Mouse (Mus musculus): ENCODE results near the gene Tmem255a.
"Not testable (repeated sequence)": the region's sequence is repeated elsewhere in the genome, so short reads cannot be mapped to it uniquely, and the experiment has no call there.

The Tmem255a gene

GRCm38 (mm10) chrX:38251851-38252571 is at the start of gene Tmem255a:
Tmem255a (minus strand) TSS chrX:38252439.
- peak; percentile 11 for DNase-seq

- DNase-seq, result no peak
These were observed 7.4 kb upstream of the Tmem255a start for GRCm38 (mm10) chrX:38259610-38260009.

- peak; percentile 27 for DNase-seq
These were observed 1.8 kb downstream of the Tmem255a start for GRCm38 (mm10) chrX:38250352-38250950.

GRCm38 (mm10) chrX:38249640-38250351 is 2.4 kb downstream of the Tmem255a start:
- DNase-seq, result peak; percentile 36

- DNase-seq, result no peak
These were observed 4.6 kb downstream of the Tmem255a start for GRCm38 (mm10) chrX:38247601-38248000.

GRCm38 (mm10) chrX:38247108-38247507 is 5.1 kb downstream of the Tmem255a start:
- no peak for DNase-seq

- DNase-seq, result peak; percentile 54
These were observed 14.5 kb downstream of the Tmem255a start for GRCm38 (mm10) chrX:38237731-38238130.

GRCm38 (mm10) chrX:38229888-38230287 is 22.4 kb downstream of the Tmem255a start:
- DNase-seq, result no peak

GRCm38 (mm10) chrX:38222757-38223156 is 29.5 kb downstream of the Tmem255a start:
- DNase-seq, result no peak

- no peak for DNase-seq
These were observed 34.6 kb downstream of the Tmem255a start for GRCm38 (mm10) chrX:38217676-38217991.

GRCm38 (mm10) chrX:38216986-38217675 is 35.1 kb downstream of the Tmem255a start:
- DNase-seq, result no peak

GRCm38 (mm10) chrX:38207392-38207791 is 44.8 kb downstream of the Tmem255a start:
- DNase-seq, result no peak

- DNase-seq, result no peak
These were observed 50.4 kb downstream of the Tmem255a start for GRCm38 (mm10) chrX:38201816-38202215.

GRCm38 (mm10) chrX:38190458-38190764 is 61.8 kb downstream of the Tmem255a start:
- DNase-seq, result no peak

- peak; percentile 88 for DNase-seq
These were observed 62.4 kb downstream of the Tmem255a start, which contains the start of gene Zbtb33 for GRCm38 (mm10) chrX:38189552-38190457. Zbtb33 (plus strand) TSS chrX:38189793.

GRCm38 (mm10) chrX:38185520-38185919 is 66.7 kb downstream of the Tmem255a start:
- DNase-seq, result no peak

GRCm38 (mm10) chrX:38181608-38182258 is 70.5 kb downstream of the Tmem255a start:
- peak; percentile 68 for DNase-seq

- no peak for DNase-seq
These were observed 71.3 kb downstream of the Tmem255a start for GRCm38 (mm10) chrX:38180656-38181607.

GRCm38 (mm10) chrX:38179891-38180310 is 72.3 kb downstream of the Tmem255a start:
- DNase-seq, result not testable (repeated sequence)

GRCm38 (mm10) chrX:38166592-38166991 is 85.6 kb downstream of the Tmem255a start:
- DNase-seq, result no peak

GRCm38 (mm10) chrX:38166064-38166463 is 86.2 kb downstream of the Tmem255a start:
- no peak for DNase-seq
